12 mouse cellular contexts compared by ENCODE assay signal in genomic region chr15:78677015-78677414, GRCm38 (mm10). TPM values are rescaled to one million over a fixed set of nuclear protein-coding genes. Genes with fewer than 3 reads are reported as not detected.
DNase-seq lines count a peak whose midpoint lies in the region; ATAC-seq and TF ChIP-seq lines count a peak whose summit lies in the region.
"Had no signal": no experiment of that assay in that cellular context is flagged by ENCODE, and none has a peak within 500 bp of the region (broad histone marks: within the 10 kb centered on the region; RNA-seq: fewer than 3 reads in every experiment).

No protein-coding gene starts in this region.

- H3K9me3 ChIP-seq in heart, embryonic 15.5 days (replicated peaks) = no peaks in the 10 kb centered on the region
- H3K9me3 ChIP-seq in forebrain, embryonic 15.5 days = no peaks in the 10 kb centered on the region
- H3K9me3 ChIP-seq: limb, embryonic 15.5 days had no signal

- H3K27ac ChIP-seq in cerebellum, adult 2 months (ENCODE audit: insufficient read depth, low read length) = no peak overlapping the region
- H3K27ac ChIP-seq in heart, embryonic 15.5 days = peak overlapping the region; percentile 59
- H3K27ac ChIP-seq in forebrain, embryonic 15.5 days (replicated peaks) = no peak overlapping the region
- H3K27ac ChIP-seq: limb, embryonic 15.5 days had no signal

- H3K4me2 ChIP-seq in heart, embryonic 15.5 days = no peak overlapping the region
- H3K4me2 ChIP-seq in forebrain, embryonic 15.5 days (replicated peaks) = no peak overlapping the region
- H3K4me2 ChIP-seq: limb, embryonic 15.5 days had no signal

- no peak for TF ChIP-seq POLR2A in cerebellum, adult 2 months (IDR thresholded peaks at IDR 0.05; ENCODE audit: borderline replicate concordance, insufficient read depth, low read length)

- intact Hi-C loops in gastrocnemius, postnatal 14 days (cut with DNase I; ENCODE audit: low total_unique reads) = no loop called here

- H3K9ac ChIP-seq in heart, embryonic 15.5 days = no peak overlapping the region
- H3K9ac ChIP-seq in forebrain, embryonic 15.5 days (replicated peaks) = no peak overlapping the region
- H3K9ac ChIP-seq: limb, embryonic 15.5 days had no signal

- no peaks in the 10 kb centered on the region for H3K36me3 ChIP-seq in heart, embryonic 15.5 days
- H3K36me3 ChIP-seq in forebrain, embryonic 15.5 days = no peaks in the 10 kb centered on the region
- H3K36me3 ChIP-seq: limb, embryonic 15.5 days had no signal

- TF ChIP-seq CTCF in cerebellum, adult 2 months (IDR thresholded peaks at IDR 0.05; ENCODE audit: borderline replicate concordance, insufficient read depth, low read depth, low read length) = no peak

- no peak overlapping the region for H3K4me3 ChIP-seq in cerebellum, adult 2 months (replicated peaks; ENCODE audit: insufficient read depth, low read depth, low read length)
- no peak overlapping the region for H3K4me3 ChIP-seq in heart, embryonic 15.5 days
- H3K4me3 ChIP-seq in forebrain, embryonic 15.5 days = no peak overlapping the region
- H3K4me3 ChIP-seq: limb, embryonic 15.5 days had no signal

- H3K4me1 ChIP-seq in cerebellum, adult 2 months (ENCODE audit: control insufficient read depth, insufficient read depth, low read length) = peaks cover 13% of the 10 kb centered on the region
- H3K4me1 ChIP-seq in heart, embryonic 15.5 days (replicated peaks) = peaks cover 38% of the 10 kb centered on the region
- H3K4me1 ChIP-seq in forebrain, embryonic 15.5 days = peaks cover 44% of the 10 kb centered on the region

- WGBS in cerebellum, adult 2 months = 11% methylated on average over 9 of the region's 9 CpGs
- WGBS in heart, embryonic 15.5 days = 32% methylated on average over 9 of the region's 9 CpGs
- 44% methylated on average over 9 of the region's 9 CpGs for WGBS in forebrain, embryonic 15.5 days

- DNase-seq in kidney, postnatal 10 days = peak; percentile 20
- DNase-seq in kidney, postnatal 14 days = no peak
- peak; percentile 33 to 54 for DNase-seq in adrenal gland, adult 18-20 months (ENCODE audit: low spot score in 2 of 2)
- DNase-seq in cerebellum, adult 2 months = peak; percentile 66 to 75
- no peak for DNase-seq in thymus, adult 18-20 months
- no peak for DNase-seq in gastrocnemius, postnatal 14 days
- DNase-seq: layer of hippocampus, adult 9-11 months; lung, postnatal 36 days; thymus, postnatal 4 days had no signal

- H3K27me3 ChIP-seq in cerebellum, adult 2 months (ENCODE audit: control insufficient read depth, insufficient read depth, low read length) = no peaks in the 10 kb centered on the region
- H3K27me3 ChIP-seq in heart, embryonic 15.5 days = peaks cover 53% of the 10 kb centered on the region
- no peaks in the 10 kb centered on the region for H3K27me3 ChIP-seq in forebrain, embryonic 15.5 days

- ATAC-seq in heart, embryonic 15.5 days (replicated peaks; ENCODE audit: insufficient number of reproducible peaks, insufficient read depth, low FRiP score, low read depth) = peak; percentile 69
- ATAC-seq in forebrain, embryonic 15.5 days (replicated peaks) = no peak

RNA-seq across cellular contexts. Expression of gene Elfn2, which starts 41.6 kb away (rescaled TPM):
- total RNA-seq in adrenal gland, adult 18-20 months (2021) = 1 to 10 TPM; 1.8 to 3.4 TPM
- polyA plus RNA-seq in cerebellum, adult 2 months (2012; rRNA removed) = 18.0 and 20.6 TPM in 2 replicates
- 0.10 and 0.19 TPM in 2 replicates for polyA plus RNA-seq in heart, embryonic 15.5 days (2015; fragmentation: Nextera tagmentation; extraction: Ambion mirVana)
- under 1 TPM; 0.07 to 0.62 TPM for total RNA-seq in gastrocnemius, postnatal 14 days (2021)
- polyA plus RNA-seq in forebrain, embryonic 15.5 days (2015; fragmentation: Nextera tagmentation; extraction: Ambion mirVana) = 6.2 and 6.8 TPM in 2 replicates

Comparison
In these comparisons a context has a peak if more than half of its experiments do, and no peak if none do; other contexts are left out.
1. DNase-seq: peak in kidney, postnatal 10 days (single experiment), adrenal gland, adult 18-20 months (2 of 2) and cerebellum, adult 2 months (2 of 2); none in kidney, postnatal 14 days (single experiment), thymus, adult 18-20 months (0 of 2) and gastrocnemius, postnatal 14 days (single experiment).